Comparison of ENCODE assay signal across 39 mouse cellular contexts in genomic region chr9:124019887-124020286, GRCm38 (mm10). TPM values are rescaled to one million over a fixed set of nuclear protein-coding genes. Genes with fewer than 3 reads are reported as not detected.
DNase-seq lines count a peak whose midpoint lies in the region; ATAC-seq and TF ChIP-seq lines count a peak whose summit lies in the region.
"Had no signal": no experiment of that assay in that cellular context is flagged by ENCODE, and none has a peak within 500 bp of the region (broad histone marks: within the 10 kb centered on the region; RNA-seq: fewer than 3 reads in every experiment).

No protein-coding gene starts in this region.

- H3K27me3 ChIP-seq in kidney, adult 2 months (replicated peaks; ENCODE audit: control insufficient read depth, insufficient read depth, low read length) = no peaks in the 10 kb centered on the region
- no peaks in the 10 kb centered on the region; a peak in 2 of 4 replicates for H3K27me3 ChIP-seq in MEL (ENCODE audit: control insufficient read depth in 1 of 2, insufficient read depth in 2 of 2, low read length in 2 of 2)
- no peaks in the 10 kb centered on the region for H3K27me3 ChIP-seq in midbrain, embryonic 14.5 days (ENCODE audit: control insufficient read depth, insufficient read depth, low read length)
- H3K27me3 ChIP-seq: heart, embryonic 13.5 days; kidney, embryonic 15.5 days; neural tube, embryonic 13.5 days; stomach, embryonic 15.5 days had no signal

- H3K4me2 ChIP-seq in midbrain, embryonic 14.5 days (ENCODE audit: low read length) = no peak overlapping the region
- H3K4me2 ChIP-seq: heart, embryonic 13.5 days; hindbrain, embryonic 14.5 days; kidney, embryonic 15.5 days; midbrain, embryonic 11.5 days; neural tube, embryonic 13.5 days; stomach, embryonic 15.5 days had no signal

- TF ChIP-seq CTCF in kidney, adult 2 months (conservative IDR thresholded peaks at IDR 0.05; ENCODE audit: insufficient read depth, insufficient read length, low read depth, low read length) = no peak
- no peak for TF ChIP-seq CTCF in MEL (IDR thresholded peaks at IDR 0.05 in 2 of 3, conservative IDR thresholded peaks at IDR 0.05 in 1 of 3; ENCODE audit: control insufficient read depth in 1 of 3, insufficient read depth in 1 of 3, low read depth in 2 of 3, low read length in 3 of 3, poor library complexity in 1 of 3, severe bottlenecking in 1 of 3)
- TF ChIP-seq CTCF in bone marrow macrophage, adult 2 months (IDR thresholded peaks at IDR 0.05; ENCODE audit: low read depth, low read length) = no peak

- H3K4me3 ChIP-seq in kidney, adult 2 months (ENCODE audit: insufficient read depth, low read depth, low read length) = no peak overlapping the region
- H3K4me3 ChIP-seq in MEL (ENCODE audit: control insufficient read depth in 1 of 2, insufficient read depth in 1 of 2, low read depth in 2 of 2, low read length in 2 of 2) = no peak overlapping the region
- no peak overlapping the region for H3K4me3 ChIP-seq in bone marrow macrophage, adult 2 months (ENCODE audit: insufficient read depth, low read length)
- H3K4me3 ChIP-seq in midbrain, embryonic 14.5 days (replicated peaks; ENCODE audit: low read depth, low read length) = no peak overlapping the region
- H3K4me3 ChIP-seq: erythroblast, embryonic 14.5 days; heart, embryonic 13.5 days; kidney, embryonic 15.5 days; neural tube, embryonic 13.5 days; stomach, embryonic 15.5 days had no signal

- TF ChIP-seq RAD21 in MEL (IDR thresholded peaks at IDR 0.05; ENCODE audit: low read depth, low read length) = no peak; the same call in 1 of the 2 replicates

- H3K9me3 ChIP-seq in MEL (replicated peaks; ENCODE audit: insufficient read depth, low read length) = no peaks in the 10 kb centered on the region
- H3K9me3 ChIP-seq in midbrain, embryonic 14.5 days (ENCODE audit: control insufficient read depth, low read length) = no peaks in the 10 kb centered on the region
- H3K9me3 ChIP-seq: G1E; heart, embryonic 13.5 days; kidney, embryonic 15.5 days; neural tube, embryonic 13.5 days; stomach, embryonic 15.5 days had no signal

- WGBS in kidney, adult 2 months = 86% methylated on average over 3 of the region's 3 CpGs
- 92% methylated on average over 3 of the region's 3 CpGs for WGBS in midbrain, embryonic 14.5 days

- TF ChIP-seq POLR2A in kidney, adult 2 months (IDR thresholded peaks at IDR 0.05; ENCODE audit: low read depth, low read length) = no peak
- TF ChIP-seq POLR2A in MEL (IDR thresholded peaks at IDR 0.05; ENCODE audit: control insufficient read depth in 1 of 2, insufficient read depth in 1 of 2, low read depth in 1 of 2, low read length in 2 of 2, poor library complexity in 1 of 2) = no peak
- TF ChIP-seq POLR2A in bone marrow macrophage, adult 2 months (IDR thresholded peaks at IDR 0.05; ENCODE audit: borderline replicate concordance, low read depth, low read length) = no peak

- no peaks in the 10 kb centered on the region for H3K79me2 ChIP-seq in MEL (ENCODE audit: control insufficient read depth, insufficient read depth, low read length, poor library complexity)

- no peaks in the 10 kb centered on the region for H3K4me1 ChIP-seq in kidney, adult 2 months (ENCODE audit: control insufficient read depth, insufficient read depth, low read length)
- peaks cover 14 to 21% of the 10 kb centered on the region in 2 experiments for H3K4me1 ChIP-seq in MEL (ENCODE audit: control insufficient read depth in 1 of 2, insufficient read depth in 2 of 2, low read length in 2 of 2)
- peaks cover 40% of the 10 kb centered on the region for H3K4me1 ChIP-seq in bone marrow macrophage, adult 2 months (ENCODE audit: control insufficient read depth, insufficient read depth, low read length)
- no peaks in the 10 kb centered on the region for H3K4me1 ChIP-seq in midbrain, embryonic 14.5 days (ENCODE audit: control insufficient read depth, insufficient read depth, low read length)
- H3K4me1 ChIP-seq: heart, embryonic 13.5 days; kidney, embryonic 15.5 days; neural tube, embryonic 13.5 days; stomach, embryonic 15.5 days had no signal

- no peak overlapping the region for H3K9ac ChIP-seq in MEL (ENCODE audit: control insufficient read depth, low read depth, low read length, poor library complexity, severe bottlenecking)
- no peak overlapping the region for H3K9ac ChIP-seq in midbrain, embryonic 14.5 days (replicated peaks; ENCODE audit: low read length)
- H3K9ac ChIP-seq: heart, embryonic 13.5 days; hindbrain, embryonic 14.5 days; kidney, embryonic 15.5 days; liver, embryonic 14.5 days; neural tube, embryonic 13.5 days; stomach, embryonic 15.5 days had no signal

- no peak overlapping the region for H3K27ac ChIP-seq in kidney, adult 2 months (ENCODE audit: insufficient read depth, low read depth, low read length)
- peak overlapping the region; percentile 49 for H3K27ac ChIP-seq in MEL (ENCODE audit: control insufficient read depth, low read depth, low read length)
- peak overlapping the region; percentile 95 for H3K27ac ChIP-seq in bone marrow macrophage, adult 2 months (ENCODE audit: insufficient read depth, low read depth, low read length)
- no peak overlapping the region for H3K27ac ChIP-seq in midbrain, embryonic 14.5 days (replicated peaks; ENCODE audit: low read depth, low read length)
- H3K27ac ChIP-seq: heart, embryonic 13.5 days; hindbrain, embryonic 14.5 days; kidney, embryonic 15.5 days; liver, embryonic 14.5 days; neural tube, embryonic 13.5 days; stomach, embryonic 15.5 days had no signal

- peak; percentile 91 to 97 for TF ChIP-seq EP300 in MEL (IDR thresholded peaks at IDR 0.05; ENCODE audit: low read depth in 1 of 2, low read length in 2 of 2)

- ATAC-seq in megakaryocyte, adult 5-6 weeks (ENCODE audit: poor library complexity, severe bottlenecking) = peak; percentile 78
- ATAC-seq in frontal cortex, adult (ENCODE audit: low TSS enrichment) = no peak
- no peak for ATAC-seq in midbrain, embryonic 14.5 days (ENCODE audit: low FRiP score, low TSS enrichment)
- no peak for ATAC-seq in CD4-positive, CD25-positive, alpha-beta regulatory T cell, adult 4 months
- ATAC-seq: forebrain, embryonic 16.5 days had no signal

- DNase-seq in kidney, adult 2 months = peak; percentile 14
- DNase-seq in kidney, postnatal 14 days = no peak
- DNase-seq in MEL (ENCODE audit: low read depth, low spot score) = peak; percentile 93
- DNase-seq in midbrain, embryonic 14.5 days = no peak
- DNase-seq: adrenal gland, postnatal 25 days; cerebellum, adult 18-20 months; cerebellum, postnatal 10 days; heart, postnatal 14 days; kidney, adult 11 months; kidney, postnatal 36 days; left cerebral cortex, postnatal 4 days; lung, adult 2 months; lung, postnatal 4 days; thymus, postnatal 14 days had no signal

- no peaks in the 10 kb centered on the region for H3K36me3 ChIP-seq in kidney, adult 2 months (ENCODE audit: control insufficient read depth, insufficient read depth, low read length)
- H3K36me3 ChIP-seq in MEL (ENCODE audit: control insufficient read depth in 1 of 2, insufficient read depth in 2 of 2, low read length in 2 of 2) = peaks cover 0 to 35% of the 10 kb centered on the region in 2 experiments; a peak in 2 of 4 replicates
- H3K36me3 ChIP-seq in midbrain, embryonic 14.5 days (ENCODE audit: control insufficient read depth, insufficient read depth, low read length) = no peaks in the 10 kb centered on the region
- H3K36me3 ChIP-seq: G1E; heart, embryonic 13.5 days; kidney, embryonic 15.5 days; neural tube, embryonic 13.5 days; stomach, embryonic 15.5 days had no signal

TF ChIP-seq in MEL, 35 proteins besides CTCF, POLR2A, EP300 and RAD21 (continues in another document):
- TF ChIP-seq GATA1 (IDR thresholded peaks at IDR 0.05; ENCODE audit: low read depth, low read length) = peak; percentile 84
- peak; percentile 61 for TF ChIP-seq ELF1 (IDR thresholded peaks at IDR 0.05; ENCODE audit: low read depth, low read length)
- TF ChIP-seq TCF12 (IDR thresholded peaks at IDR 0.05; ENCODE audit: low read depth, low read length) = peak; percentile 92
- TF ChIP-seq RCOR1 (IDR thresholded peaks at IDR 0.05; ENCODE audit: low read depth, low read length) = peak; percentile 98
- TF ChIP-seq HCFC1 (IDR thresholded peaks at IDR 0.05; ENCODE audit: low read depth, low read length) = peak; percentile 51; the same call in 1 of the 2 replicates

RNA-seq across cellular contexts. Expression of gene Ccr3, which starts 1.9 kb away (rescaled TPM):
- 0.11 TPM in 1 of 2 replicates, not detected in the other for polyA plus RNA-seq in kidney, adult 2 months (2012; rRNA removed)
- not detected in 2 replicates for total RNA-seq in MEL (2012; rRNA removed)
- not detected for polyA plus RNA-seq in MEL (2012; ENCODE audit: insufficient read depth in 1 of 2, insufficient read length in 2 of 2, low read depth in 1 of 2, low replicate concordance in 2 of 2, missing spikeins in 1 of 2)
- 4.6 and 4.9 TPM in 2 replicates for polyA plus RNA-seq in bone marrow macrophage, adult 2 months (2012; ENCODE audit: insufficient read depth, insufficient read length, missing spikeins)
- 15.1 and 20.7 TPM in 2 replicates for total RNA-seq in megakaryocyte, adult 5-6 weeks (2015)
- total RNA-seq in megakaryocyte, adult 5-6 weeks (2017) = 22.2 and 28.5 TPM in 2 replicates
- not detected in 2 replicates for polyA plus RNA-seq in midbrain, embryonic 14.5 days (2014; fragmentation: Nextera tagmentation; extraction: Ambion mirVana)
- polyA plus RNA-seq in CD4-positive, CD25-positive, alpha-beta regulatory T cell, adult 4 months (2017; shearing (Covaris generic)) = 1 to 10 TPM; 2.2 to 3.2 TPM
- total RNA-seq: adrenal gland, postnatal 25 days; gastrocnemius, postnatal 4 days; heart, postnatal 14 days; layer of hippocampus, adult 8-10 months; layer of hippocampus, postnatal 25 days; left cerebral cortex, adult 8-10 months; left cerebral cortex, postnatal 4 days; midbrain, postnatal 0 days had no signal
- polyA plus RNA-seq: C2C12; erythroblast, embryonic 14.5 days; forebrain, embryonic 11.5 days; forebrain, embryonic 16.5 days; G1E; hindbrain, embryonic 14.5 days; midbrain, embryonic 11.5 days; midbrain, postnatal 0 days; neural tube, embryonic 13.5 days had no signal

RNA-seq across cellular contexts. Expression of gene Ccr1l1, which starts 41.7 kb away (rescaled TPM):
- polyA plus RNA-seq in kidney, adult 2 months (2012; rRNA removed) = 0.06 TPM in 1 of 2 replicates, not detected in the other
- total RNA-seq in MEL (2012; rRNA removed) = not detected in 2 replicates
- polyA plus RNA-seq in MEL (2012; ENCODE audit: insufficient read depth in 1 of 2, insufficient read length in 2 of 2, low read depth in 1 of 2, low replicate concordance in 2 of 2, missing spikeins in 1 of 2) = not detected
- polyA plus RNA-seq in bone marrow macrophage, adult 2 months (2012; ENCODE audit: insufficient read depth, insufficient read length, missing spikeins) = 1.3 TPM in 1 of 2 replicates, not detected in the other
- total RNA-seq in megakaryocyte, adult 5-6 weeks (2015) = 0.23 and 1.0 TPM in 2 replicates
- total RNA-seq in megakaryocyte, adult 5-6 weeks (2017) = 0.33 TPM in 1 of 2 replicates, not detected in the other
- not detected in 2 replicates for polyA plus RNA-seq in midbrain, embryonic 14.5 days (2014; fragmentation: Nextera tagmentation; extraction: Ambion mirVana)
- polyA plus RNA-seq in CD4-positive, CD25-positive, alpha-beta regulatory T cell, adult 4 months (2017; shearing (Covaris generic)) = not detected
- total RNA-seq: adrenal gland, postnatal 25 days; gastrocnemius, adult 8-10 months; gastrocnemius, postnatal 4 days; heart, postnatal 14 days; layer of hippocampus, adult 8-10 months; layer of hippocampus, postnatal 25 days; left cerebral cortex, adult 8-10 months; left cerebral cortex, postnatal 4 days; midbrain, postnatal 0 days had no signal
- polyA plus RNA-seq: brain, embryonic 14.5 days; C2C12; embryonic facial prominence, embryonic 14.5 days; erythroblast, embryonic 14.5 days; forebrain, embryonic 11.5 days; forebrain, embryonic 16.5 days; G1E; heart, embryonic 13.5 days; hindbrain, embryonic 14.5 days; kidney, embryonic 15.5 days; lung, adult 2 months; midbrain, embryonic 11.5 days; midbrain, postnatal 0 days; neural tube, embryonic 13.5 days; small intestine, adult 2 months; stomach, embryonic 15.5 days had no signal

RNA-seq across cellular contexts. Expression of gene Ccr1, which starts 51.4 kb away (rescaled TPM):
- 0.72 and 0.81 TPM in 2 replicates for polyA plus RNA-seq in kidney, adult 2 months (2012; rRNA removed)
- not detected in 2 replicates for total RNA-seq in MEL (2012; rRNA removed)
- polyA plus RNA-seq in MEL (2012; ENCODE audit: insufficient read depth in 1 of 2, insufficient read length in 2 of 2, low read depth in 1 of 2, low replicate concordance in 2 of 2, missing spikeins in 1 of 2) = under 1 TPM in 1 of 2 experiments, not detected in 1; 0.07 TPM
- 6.0 and 6.5 TPM in 2 replicates for polyA plus RNA-seq in bone marrow macrophage, adult 2 months (2012; ENCODE audit: insufficient read depth, insufficient read length, missing spikeins)
- total RNA-seq in megakaryocyte, adult 5-6 weeks (2015) = 119 and 127 TPM in 2 replicates
- 94.4 and 94.8 TPM in 2 replicates for total RNA-seq in megakaryocyte, adult 5-6 weeks (2017)
- 1.7 TPM in 1 of 2 replicates, not detected in the other for polyA plus RNA-seq in midbrain, embryonic 14.5 days (2014; fragmentation: Nextera tagmentation; extraction: Ambion mirVana)
- under 1 TPM; 0.89 to 0.98 TPM for polyA plus RNA-seq in CD4-positive, CD25-positive, alpha-beta regulatory T cell, adult 4 months (2017; shearing (Covaris generic))
- polyA plus RNA-seq: erythroblast, embryonic 14.5 days had no signal

Comparison
In these comparisons a context has a peak if more than half of its experiments do, and no peak if none do; other contexts are left out.
1. DNase-seq: peak in kidney, adult 2 months (single experiment) and MEL (single experiment); none in kidney, postnatal 14 days (single experiment) and midbrain, embryonic 14.5 days (single experiment).
2. H3K27ac ChIP-seq: peak in MEL (single experiment) and bone marrow macrophage, adult 2 months (single experiment); none in kidney, adult 2 months (single experiment) and midbrain, embryonic 14.5 days (single experiment).